Mouse (Mus musculus) fibroblast of lung, adult 2 months (primary cell): ENCODE measurements around the gene Mical1.

ENCODE experiments used
- DNase-seq: peaks from one replicate; pipeline ENCODE4 v3.0.0-alpha.2; 2011; ENCODE audit warnings: low read depth

The Mical1 gene

GRCm38 (mm10) chr10:41476171-41477017 is at the start of gene Mical1:
Gene Mical1 (plus strand): TSS chr10:41476314.
- no peak for DNase-seq

GRCm38 (mm10) chr10:41426368-41426767 is 49.7 kb upstream of the Mical1 start:
- no peak for DNase-seq

GRCm38 (mm10) chr10:41434624-41435023 is 41.5 kb upstream of the Mical1 start:
- no peak for DNase-seq

GRCm38 (mm10) chr10:41435141-41435540 is 41.0 kb upstream of the Mical1 start:
- no peak for DNase-seq

- DNase-seq = no peak
These were observed 27.9 kb upstream of the Mical1 start for GRCm38 (mm10) chr10:41448216-41448615.

- DNase-seq = no peak
These were observed 26.4 kb upstream of the Mical1 start for GRCm38 (mm10) chr10:41449684-41450083.

- peak; percentile 84 for DNase-seq
These were observed 25.9 kb upstream of the Mical1 start, which contains the start of gene Zbtb24 for GRCm38 (mm10) chr10:41450137-41450670. Gene Zbtb24 (plus strand): TSS chr10:41450383.

- no peak for DNase-seq
These were observed 25.2 kb upstream of the Mical1 start for GRCm38 (mm10) chr10:41450780-41451522.

- no peak for DNase-seq
These were observed 24.5 kb upstream of the Mical1 start for GRCm38 (mm10) chr10:41451656-41452055.

- no peak for DNase-seq
These were observed 23.3 kb upstream of the Mical1 start for GRCm38 (mm10) chr10:41452791-41453190.

GRCm38 (mm10) chr10:41459990-41460389 is 16.1 kb upstream of the Mical1 start:
- no peak for DNase-seq

- no peak for DNase-seq
These were observed 15.6 kb upstream of the Mical1 start for GRCm38 (mm10) chr10:41460501-41460900.

- DNase-seq = no peak
These were observed 14.9 kb upstream of the Mical1 start for GRCm38 (mm10) chr10:41461057-41461722.

- DNase-seq = no peak
These were observed 11.6 kb upstream of the Mical1 start for GRCm38 (mm10) chr10:41464401-41464955.

- DNase-seq = no peak
These were observed 8.8 kb upstream of the Mical1 start for GRCm38 (mm10) chr10:41467325-41467724.

- DNase-seq = no peak
These were observed 5.4 kb upstream of the Mical1 start for GRCm38 (mm10) chr10:41470693-41471092.

- no peak for DNase-seq
These were observed 3.6 kb upstream of the Mical1 start for GRCm38 (mm10) chr10:41472534-41472933.

- DNase-seq = no peak
These were observed 3.1 kb upstream of the Mical1 start for GRCm38 (mm10) chr10:41472962-41473481.

- DNase-seq = no peak
These were observed 2.2 kb upstream of the Mical1 start for GRCm38 (mm10) chr10:41473782-41474468.

GRCm38 (mm10) chr10:41474981-41475391 is 1.1 kb upstream of the Mical1 start:
- no peak for DNase-seq

GRCm38 (mm10) chr10:41477018-41477277 is 834 bp downstream of the Mical1 start:
- no peak for DNase-seq
